Mouse (Mus musculus) adrenal gland, postnatal 36 days (tissue): ENCODE results near the gene Yap1. TPM values are rescaled to one million over a fixed set of nuclear protein-coding genes. Genes with fewer than 3 reads are reported as not detected.
"Not testable (repeated sequence)": the region's sequence is repeated elsewhere in the genome, so short reads cannot be mapped to it uniquely, and the experiment has no call there.

Experiments used
- DNase-seq, 2 experiments: peaks; one replicate each; pipeline ENCODE4 v3.0.0; 2021; ENCODE audit warnings: mixed read lengths in 1 of 2
- total RNA-seq, 2 experiments: library from RNA; stranded (reverse); gene quantifications; 2 replicates each; pipeline ENCODE4 v1.2.3; 2021

The Yap1 gene
- total RNA-seq, 2 experiments from 2014 or later: 79.7 to 81.0 TPM

DNA sequence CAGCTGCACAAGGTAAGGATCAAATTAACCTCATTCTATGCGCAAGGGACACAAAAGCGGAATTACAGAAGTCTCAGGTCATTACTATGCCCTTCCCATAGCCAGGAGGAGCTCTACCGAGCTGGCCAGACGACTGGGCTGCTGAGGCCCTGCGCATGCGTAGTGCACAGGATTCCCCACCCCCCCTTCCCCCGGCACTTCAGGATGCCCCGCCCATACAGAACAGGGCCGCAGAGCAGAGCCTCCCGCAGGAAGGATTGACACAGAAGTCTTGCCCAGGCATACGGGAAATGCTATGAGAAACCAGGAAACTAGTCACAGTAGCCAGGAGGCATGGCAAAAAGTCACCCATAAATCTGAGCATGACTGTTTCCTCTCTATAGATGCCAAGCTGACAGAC, 89.9 kb downstream of the Yap1 start:
- peak; percentile 65 to 70 for DNase-seq

GRCm38 (mm10) chr9:7913953-7914352, 90.4 kb downstream of the Yap1 start:
- no peak for DNase-seq

DNA sequence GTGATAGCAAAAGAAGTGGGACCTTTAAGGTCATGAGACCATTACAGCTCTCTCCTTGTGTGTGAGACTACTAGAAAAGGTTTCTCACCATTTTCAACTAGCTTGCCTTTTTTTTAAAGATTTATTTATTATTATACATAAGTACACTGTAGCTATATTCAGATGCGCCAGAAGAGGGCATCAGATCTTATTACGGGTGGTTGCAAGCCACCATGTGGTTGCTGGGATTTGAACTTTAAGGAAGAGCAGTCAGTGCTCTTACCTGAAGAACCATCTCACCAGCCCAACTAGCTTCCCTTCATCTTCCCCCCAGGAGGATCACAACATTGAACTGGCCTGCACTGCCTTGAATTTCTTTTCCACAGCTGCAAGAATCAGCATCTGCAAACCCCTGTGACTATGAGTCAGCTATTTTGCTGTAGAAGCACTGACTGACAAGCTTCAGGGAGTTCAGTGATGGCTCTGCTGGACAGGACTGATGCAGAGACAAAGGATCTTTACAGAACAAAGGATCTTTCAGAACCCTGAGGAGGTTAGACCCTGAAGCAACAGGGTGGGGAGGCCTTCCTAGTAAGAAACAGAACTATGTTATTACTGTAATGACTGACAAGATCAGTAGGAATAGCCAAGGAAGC, 96.9 kb downstream of the Yap1 start:
- DNase-seq: no peak

DNA sequence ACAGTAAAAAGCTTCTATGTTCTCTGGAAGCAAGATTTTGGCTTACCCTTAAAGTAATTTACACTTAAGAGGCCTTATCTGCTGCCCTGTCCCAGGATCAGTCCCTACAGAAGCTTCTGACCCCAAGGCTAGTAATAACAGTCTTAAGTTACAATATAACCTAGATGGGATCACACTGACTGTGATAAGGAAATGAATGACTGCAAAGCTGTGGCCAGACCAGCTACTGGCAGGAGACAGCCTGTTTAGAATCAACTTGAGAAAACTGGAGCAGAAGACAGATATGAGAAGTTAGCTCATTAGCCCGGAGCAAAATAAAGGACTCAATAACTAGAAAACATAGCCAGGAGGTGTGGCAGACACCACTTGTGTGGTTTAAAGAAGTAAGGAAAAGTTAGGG, 97.8 kb downstream of the Yap1 start:
- DNase-seq: no peak

DNA sequence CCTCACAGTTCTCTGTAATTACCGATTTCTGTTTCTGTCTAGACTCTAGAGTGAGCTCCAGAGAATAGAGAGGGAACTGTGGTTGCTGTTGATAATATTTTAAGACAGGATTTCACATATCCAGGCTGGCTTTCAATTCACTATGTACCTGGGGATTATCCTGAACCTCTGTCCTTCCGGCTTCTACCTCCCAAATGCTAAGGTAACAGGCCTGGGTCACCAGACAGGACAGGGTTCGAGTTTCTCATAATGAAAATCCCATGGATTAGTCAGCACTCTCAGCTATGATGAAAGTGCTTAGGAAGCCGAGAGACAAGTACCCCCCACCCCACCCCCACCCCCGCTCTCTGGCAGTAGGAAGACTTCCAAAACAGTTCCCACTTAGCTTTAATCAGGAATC, 100.6 kb downstream of the Yap1 start:
- DNase-seq: no peak

DNA sequence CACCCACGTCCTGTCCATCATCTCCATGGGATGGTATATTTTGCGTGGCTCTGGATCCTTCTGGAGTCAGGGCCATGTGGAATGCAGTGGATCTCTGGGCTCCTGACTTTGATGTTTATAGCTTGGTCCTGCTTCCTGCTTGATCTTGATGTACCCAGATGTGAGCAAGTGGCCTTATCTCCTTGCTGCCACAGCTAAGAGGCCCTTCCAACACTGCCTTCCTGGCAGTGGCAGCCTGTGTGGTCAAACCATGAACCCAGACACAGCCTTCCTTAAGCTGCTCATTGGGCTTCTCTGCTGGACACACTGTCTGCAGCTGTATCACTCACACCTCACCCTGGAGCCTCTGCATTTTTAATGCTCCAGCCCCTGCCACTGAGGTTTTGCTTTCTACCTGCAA, 101.1 kb downstream of the Yap1 start:
- DNase-seq: no peak

- DNase-seq: no peak
These were observed 102.1 kb downstream of the Yap1 start for GRCm38 (mm10) chr9:7902311-7902710.

DNA sequence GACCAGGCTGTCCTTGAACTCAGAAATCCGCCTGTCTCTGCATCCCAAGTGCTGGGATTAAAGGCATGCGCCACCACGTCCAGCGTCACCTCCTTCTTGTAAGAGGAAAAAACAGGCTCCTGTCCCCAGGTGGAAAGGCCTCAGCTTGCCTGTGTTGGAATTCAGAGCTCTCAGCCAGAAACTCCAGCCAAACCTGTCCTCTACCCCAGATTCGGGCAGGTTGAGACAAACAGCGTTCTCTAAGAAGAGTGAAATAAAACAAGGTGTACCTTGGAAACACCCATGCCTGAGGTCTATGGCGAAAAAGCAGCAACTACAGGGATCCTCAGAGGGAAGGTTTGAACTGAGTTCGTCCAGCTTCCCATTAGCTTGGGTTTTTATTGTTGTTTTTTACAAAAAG, 103.4 kb downstream of the Yap1 start:
- no peak for DNase-seq

- DNase-seq: peak; percentile 78 to 84
These were observed 106.9 kb downstream of the Yap1 start for GRCm38 (mm10) chr9:7897502-7897901.

DNA sequence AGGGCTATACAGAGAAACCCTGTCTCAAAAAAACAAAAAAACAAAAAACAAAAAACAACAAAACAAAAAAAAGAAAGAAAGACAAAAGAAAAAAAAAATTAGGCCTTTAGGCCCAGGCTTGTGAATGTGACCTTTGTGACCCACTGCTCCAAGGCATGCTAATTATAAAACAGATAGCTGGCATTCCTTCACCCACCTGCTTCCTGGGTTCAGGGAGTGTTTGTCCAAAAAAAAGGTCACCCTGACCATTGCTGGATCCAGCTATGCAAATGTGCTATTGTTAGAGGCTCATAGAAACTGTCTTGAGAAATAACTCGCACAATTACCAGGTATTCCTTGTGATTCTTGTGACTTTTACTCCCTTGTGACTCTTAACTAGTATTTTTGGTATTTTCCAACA, 112.6 kb downstream of the Yap1 start:
- DNase-seq: not testable (repeated sequence)

DNA sequence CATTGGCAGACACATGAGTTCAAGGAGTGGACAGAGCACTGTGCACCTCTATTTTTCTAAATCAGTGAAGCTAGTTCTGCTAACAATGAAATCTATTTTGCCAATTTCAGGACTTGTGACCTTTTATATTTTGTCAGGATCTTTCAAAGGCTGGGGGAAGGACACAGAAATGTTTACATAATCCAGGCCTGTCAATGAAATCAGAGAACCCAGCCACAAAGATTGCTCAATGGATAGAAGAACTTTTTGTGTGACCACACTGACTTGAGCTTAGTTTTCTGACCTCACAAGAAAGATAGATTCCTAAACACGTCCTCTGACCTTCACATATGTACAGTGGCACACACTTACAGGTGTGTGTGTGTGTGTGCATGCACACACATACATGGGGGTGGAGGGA, 113.2 kb downstream of the Yap1 start:
- no peak for DNase-seq

- no peak for DNase-seq
These were observed 120.0 kb downstream of the Yap1 start for GRCm38 (mm10) chr9:7884346-7884745.

GRCm38 (mm10) chr9:7882304-7882865, 122.0 kb downstream of the Yap1 start:
- peak; percentile 28 for DNase-seq

Other genes starting within 250 kb of the Yap1 start
- gene Tmem123, start 240.6 kb downstream of the Yap1 start, total RNA-seq: 100 to 1,000 TPM; 201 to 219 TPM
- 10 to 100 TPM; 48.7 to 59.8 TPM for gene Birc2, start 167.5 kb downstream of the Yap1 start, total RNA-seq
- gene Birc3, start 131.4 kb downstream of the Yap1 start, total RNA-seq: 10 to 100 TPM; 19.7 to 30.9 TPM
- 1 to 10 TPM; 3.7 to 7.4 TPM for gene Cfap300, start 38.2 kb upstream of the Yap1 start, total RNA-seq
- gene Cep126, start 129.7 kb upstream of the Yap1 start, total RNA-seq: 10 to 100 TPM; 10.6 to 11.8 TPM